Mouse (Mus musculus): ENCODE measurements at regions not wholly inside any gene's neighbourhood (a gene's known extent, or its start where the extent isn't known, plus 50 kb on each side); places are given as distances from the start of the nearest gene placed in this dataset.
A peak's percentile ranks its signal among the peaks of the same experiment; 100 is the strongest.

GRCm38 (mm10) chr3:118248768-118249167, 313.2 kb upstream of the Dpyd start:
- DNase-seq (ENCODE audit: low spot score in 2 of 2) = no peak

GRCm38 (mm10) chr3:118275917-118276316, 286.0 kb upstream of the Dpyd start:
- DNase-seq (ENCODE audit: low spot score in 2 of 2) = no peak

- DNase-seq (ENCODE audit: low spot score in 2 of 2) = no peak
These were observed 283.7 kb upstream of the Dpyd start for GRCm38 (mm10) chr3:118278274-118278673.

GRCm38 (mm10) chr3:118286946-118287345, 275.0 kb upstream of the Dpyd start:
- peak in 1 of 2 experiments; percentile 7 for DNase-seq (ENCODE audit: low spot score in 2 of 2)

GRCm38 (mm10) chr3:118325111-118325510, 236.8 kb upstream of the Dpyd start:
- DNase-seq (ENCODE audit: low spot score in 2 of 2) = no peak

- DNase-seq (ENCODE audit: low spot score in 2 of 2) = no peak
These were observed 233.7 kb upstream of the Dpyd start for GRCm38 (mm10) chr3:118328237-118328636.

- DNase-seq (ENCODE audit: low spot score in 2 of 2) = no peak
These were observed 232.7 kb upstream of the Dpyd start for GRCm38 (mm10) chr3:118329132-118329674.

- DNase-seq (ENCODE audit: low spot score in 2 of 2) = no peak
These were observed 230.4 kb upstream of the Dpyd start for GRCm38 (mm10) chr3:118331559-118331958.

- DNase-seq (ENCODE audit: low spot score in 2 of 2) = no peak
These were observed 223.2 kb upstream of the Dpyd start for GRCm38 (mm10) chr3:118338716-118339115.

GRCm38 (mm10) chr3:118361741-118362141, 200.2 kb upstream of the Dpyd start:
- no peak for DNase-seq (ENCODE audit: low spot score in 2 of 2)

Data from adrenal gland, adult 18-20 months (tissue).